Mouse (Mus musculus): ENCODE measurements at regions not wholly inside any gene's neighbourhood (a gene's known extent, or its start where the extent isn't known, plus 50 kb on each side); places are given as distances from the start of the nearest gene placed in this dataset.

DNA sequence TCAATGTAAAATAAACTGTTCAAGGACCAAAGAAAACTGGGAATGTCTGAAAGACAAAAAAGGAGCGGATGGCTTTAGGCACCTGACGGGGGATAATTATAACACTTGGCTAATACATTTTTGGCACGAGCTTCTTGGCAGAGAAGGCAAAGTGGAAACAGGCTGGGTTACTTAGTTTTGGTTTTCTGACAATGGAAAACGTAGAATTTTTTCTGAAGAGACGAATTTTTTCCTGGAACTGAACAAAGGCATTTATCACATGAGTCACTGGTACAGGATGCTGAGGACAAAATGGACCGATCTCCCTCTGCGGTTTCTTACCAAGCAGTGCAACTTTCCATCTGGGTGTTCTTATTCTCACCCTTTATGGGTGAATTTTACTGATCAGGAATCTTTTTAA, 143.2 kb upstream of the Slit3 start:
- in situ Hi-C loops (cut with MboI, MseI) = no loop called here

DNA sequence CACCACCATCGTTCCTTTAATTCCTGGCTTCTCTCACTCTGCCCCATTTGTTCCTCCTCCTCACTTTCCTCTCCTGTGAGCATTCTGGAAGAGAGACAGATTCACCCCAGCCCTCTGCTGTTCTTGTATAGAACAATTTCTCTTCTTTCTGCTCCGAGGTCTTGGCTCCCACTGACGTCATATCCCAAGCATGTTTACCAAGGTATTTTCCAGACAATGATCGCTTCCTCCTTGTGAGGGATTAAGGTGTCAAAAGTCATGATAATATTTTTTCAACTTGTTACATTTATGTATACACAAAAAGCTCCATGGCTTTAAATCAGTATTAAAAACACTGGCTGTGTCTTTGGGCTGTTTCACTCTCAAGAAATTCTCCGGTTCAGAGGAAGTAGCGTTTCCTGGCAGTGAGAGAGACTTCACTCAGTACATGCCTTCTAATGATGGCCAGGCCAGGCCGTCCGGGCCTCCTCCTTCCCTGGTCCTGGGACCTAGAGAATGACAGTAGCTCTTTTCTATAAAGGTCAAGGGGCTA, 142.4 kb upstream of the Spdl1 start:
- in situ Hi-C loops (cut with MboI, MseI) = no loop called here

DNA sequence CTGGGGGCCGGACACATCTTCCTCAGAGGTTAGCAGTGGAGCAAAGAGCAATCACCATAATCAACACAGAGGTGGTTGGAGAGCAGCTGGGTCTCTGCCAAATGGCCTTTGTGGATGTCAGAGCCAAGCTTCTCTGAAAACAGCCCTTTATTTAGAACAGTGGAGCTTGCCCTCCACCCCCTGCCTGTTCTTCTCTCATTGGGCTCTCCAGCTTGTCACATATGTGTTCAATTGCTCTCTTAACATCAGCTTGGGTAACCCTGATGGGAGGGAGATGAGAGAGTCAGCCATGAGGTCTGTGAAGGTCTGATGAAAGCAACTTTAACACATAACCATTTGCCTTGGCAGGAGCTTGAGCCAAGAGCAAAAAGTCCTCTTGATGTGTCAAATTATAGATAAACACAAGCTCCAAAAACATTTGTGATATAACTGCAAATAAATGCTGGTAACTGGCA, 140.1 kb upstream of the Spdl1 start:
- in situ Hi-C loops (cut with MboI, MseI) = no loop called here

DNA sequence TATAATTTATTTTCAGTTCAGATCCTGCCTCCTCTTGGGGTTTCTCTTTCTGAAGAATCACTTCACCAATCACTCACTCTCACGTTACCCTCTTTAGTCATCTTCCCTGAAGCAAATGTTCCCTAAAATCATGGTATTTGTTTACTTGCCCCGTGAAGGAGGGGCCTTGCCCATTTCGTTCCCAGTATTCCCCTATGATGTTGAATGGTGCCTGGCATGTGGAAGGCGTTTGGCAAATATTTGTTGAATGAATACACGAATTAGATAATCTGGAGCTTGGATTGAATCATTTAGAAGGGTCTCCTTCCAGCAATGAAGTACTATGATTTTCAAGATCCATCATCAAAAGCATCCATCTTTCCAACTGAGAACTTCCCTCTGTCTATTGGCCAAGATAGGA, 139.6 kb upstream of the Spdl1 start:
- in situ Hi-C loops (cut with MboI, MseI) = no loop called here

DNA sequence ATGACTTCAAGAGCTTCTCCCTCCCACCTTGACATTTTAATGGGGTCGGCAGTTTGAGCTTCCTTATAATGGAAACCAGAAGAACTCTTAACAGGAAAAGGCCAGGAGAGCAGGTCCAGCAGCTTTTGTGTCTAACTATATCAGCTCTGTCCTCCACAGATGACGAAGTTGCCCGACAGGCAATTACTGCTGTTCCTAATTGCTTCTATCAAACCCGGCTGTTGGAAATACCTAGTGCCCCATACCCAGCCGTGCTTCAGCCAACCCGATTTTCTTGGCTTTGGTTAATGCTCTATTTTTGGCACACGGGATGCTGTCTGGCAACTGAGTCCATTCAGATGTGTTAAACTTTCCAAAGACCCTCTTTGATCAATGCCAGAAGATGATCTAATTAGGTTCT, 125.8 kb upstream of the Spdl1 start:
- in situ Hi-C loops (cut with MboI, MseI) = no loop called here

DNA sequence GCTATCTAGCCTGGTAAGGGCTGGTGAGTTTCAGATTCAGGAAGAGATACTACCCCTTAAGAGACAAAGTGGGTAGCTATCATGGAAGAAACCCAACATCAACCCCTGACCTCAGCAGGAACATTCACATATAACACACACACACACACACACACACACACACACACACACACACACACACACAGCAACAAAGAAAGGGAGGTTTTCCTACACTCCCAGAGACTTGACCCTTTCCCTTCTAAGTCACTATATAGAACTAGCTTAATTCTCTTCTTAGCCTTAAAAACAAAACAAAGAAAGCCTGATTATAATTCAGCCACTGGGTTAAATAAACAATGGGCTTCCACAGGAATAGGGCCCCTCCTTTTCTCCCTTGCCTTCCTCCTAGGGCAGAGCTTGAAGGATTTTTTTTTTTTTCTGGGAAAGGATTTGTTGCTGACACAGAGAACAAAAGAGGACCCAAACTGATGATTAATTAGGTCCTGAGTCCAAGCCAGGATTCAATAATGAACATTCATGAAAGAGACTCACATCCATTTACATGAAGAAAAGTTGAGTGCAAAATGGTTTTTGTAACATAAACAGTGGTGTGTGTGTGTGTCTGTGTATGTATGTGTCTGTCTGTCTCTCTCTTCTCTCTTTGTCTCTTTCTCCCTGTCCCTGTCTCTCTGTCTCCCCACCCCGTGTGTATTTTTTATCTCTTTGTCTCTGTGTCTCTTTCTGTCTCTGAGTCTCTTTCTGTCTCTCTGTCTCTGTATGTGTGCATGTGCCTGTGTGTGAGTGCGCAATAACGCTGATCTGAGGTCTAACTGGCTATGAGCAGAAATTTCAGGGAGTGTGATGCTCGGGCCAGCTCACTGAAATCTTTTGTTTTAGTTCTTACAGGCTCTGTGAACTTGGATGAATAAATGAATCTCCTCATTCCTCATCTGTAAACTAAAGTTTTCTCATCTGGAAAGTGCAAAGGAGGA, 108.3 kb upstream of the Spdl1 start:
- in situ Hi-C loops (cut with MboI, MseI) = no loop called here

DNA sequence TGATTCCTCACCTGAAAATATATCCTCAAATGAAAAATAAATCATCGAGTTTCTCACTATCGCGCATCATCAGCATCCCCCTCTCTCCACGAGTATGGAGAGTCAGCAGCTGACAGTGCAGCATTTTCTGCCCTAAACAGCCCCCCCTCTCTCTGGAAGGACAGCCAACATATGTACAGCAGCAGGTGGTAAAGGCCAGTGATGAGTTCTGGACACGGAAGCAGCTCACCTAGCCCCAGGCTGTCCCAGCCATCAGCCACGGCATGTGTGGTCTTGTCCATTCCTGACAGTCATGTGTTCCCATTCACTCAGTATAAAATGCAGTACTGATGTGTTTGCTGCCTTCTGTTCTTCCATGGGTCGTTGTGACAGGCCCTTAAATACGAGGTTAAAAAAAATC, 106.7 kb upstream of the Spdl1 start:
- in situ Hi-C loops (cut with MboI, MseI) = no loop called here

DNA sequence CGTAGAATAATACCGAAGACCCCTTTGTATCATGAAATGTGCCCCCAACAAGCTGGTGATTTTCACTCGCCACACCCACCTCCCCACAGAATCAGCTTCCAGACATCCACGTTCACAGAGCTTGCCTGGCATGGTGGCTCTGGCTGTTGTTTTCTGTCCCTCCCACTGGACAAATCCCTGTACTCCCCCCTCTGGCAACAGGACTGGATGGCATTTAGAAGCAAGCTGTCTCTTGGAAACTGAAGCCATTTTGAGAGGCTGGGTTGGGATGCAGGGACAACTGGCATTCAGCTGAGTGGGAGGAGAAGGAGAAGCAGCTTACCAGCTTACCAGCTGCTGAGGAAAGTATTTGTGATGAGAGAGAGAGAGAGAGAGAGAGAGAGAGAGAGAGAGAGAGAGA, 105.6 kb upstream of the Spdl1 start:
- in situ Hi-C loops (cut with MboI, MseI) = loop anchor here (5.0 kb wide), 1 partner anchor 37 kb away; no protein-coding TSS in a partner anchor

DNA sequence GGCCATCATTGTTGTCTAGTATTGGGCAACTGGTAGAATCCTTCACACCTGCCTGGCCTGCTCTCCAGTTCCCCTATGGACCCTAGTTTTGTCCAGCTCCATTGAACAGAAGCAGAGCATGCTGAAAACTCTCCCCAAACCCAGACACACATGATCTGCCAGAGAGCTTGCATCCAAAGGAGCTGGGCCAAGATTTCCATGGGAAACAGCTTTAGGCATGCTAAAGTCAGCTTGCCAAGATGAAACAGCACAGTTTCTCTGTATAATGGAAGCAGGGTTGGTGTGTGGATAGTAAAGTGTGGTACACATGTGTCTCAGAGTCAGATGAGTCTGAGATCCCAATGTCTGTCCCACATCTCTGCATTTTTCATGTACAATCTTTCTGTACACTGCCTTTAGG, 98.8 kb upstream of the Spdl1 start:
- in situ Hi-C loops (cut with MboI, MseI) = no loop called here

DNA sequence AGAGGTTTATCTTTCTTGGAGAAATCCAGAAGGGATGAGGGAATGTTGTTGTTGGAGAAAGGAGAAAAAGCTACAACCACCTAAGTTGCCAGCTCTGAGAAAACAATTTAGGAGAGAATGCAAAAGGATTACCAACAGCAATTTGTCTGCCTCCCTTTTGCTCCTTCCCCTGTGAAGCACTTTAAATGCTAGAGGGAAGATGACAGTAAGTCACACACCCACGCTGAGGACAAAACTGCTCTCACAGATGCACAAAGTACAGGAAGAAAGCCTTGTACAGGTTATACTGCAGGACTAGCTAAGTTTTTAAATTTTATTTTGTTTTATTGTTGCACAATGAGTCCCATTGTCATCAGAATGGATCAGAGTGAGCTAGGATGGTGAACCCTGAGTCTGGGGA, 83.7 kb upstream of the Spdl1 start:
- in situ Hi-C loops (cut with MboI, MseI) = no loop called here

DNA sequence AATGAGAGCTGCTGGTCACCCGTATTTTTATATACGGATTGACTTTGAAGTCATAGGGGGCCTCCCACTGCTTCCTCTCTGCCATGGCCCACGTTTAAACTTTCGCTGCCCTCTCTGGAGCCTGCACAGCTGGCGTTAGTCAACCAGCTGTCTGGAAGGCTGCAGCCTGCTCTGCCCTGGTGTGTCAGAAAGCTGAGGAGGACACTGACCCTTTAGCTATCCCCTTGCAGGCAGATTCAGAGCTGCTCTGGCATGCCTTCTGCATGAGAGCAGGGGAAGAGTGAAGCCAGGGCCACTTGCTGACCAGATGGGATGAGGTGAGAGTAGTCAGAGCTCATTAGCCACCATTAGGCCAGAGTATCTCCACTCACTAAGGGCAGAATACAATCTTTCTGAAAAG, 76.4 kb upstream of the Spdl1 start:
- in situ Hi-C loops (cut with MboI, MseI) = no loop called here

DNA sequence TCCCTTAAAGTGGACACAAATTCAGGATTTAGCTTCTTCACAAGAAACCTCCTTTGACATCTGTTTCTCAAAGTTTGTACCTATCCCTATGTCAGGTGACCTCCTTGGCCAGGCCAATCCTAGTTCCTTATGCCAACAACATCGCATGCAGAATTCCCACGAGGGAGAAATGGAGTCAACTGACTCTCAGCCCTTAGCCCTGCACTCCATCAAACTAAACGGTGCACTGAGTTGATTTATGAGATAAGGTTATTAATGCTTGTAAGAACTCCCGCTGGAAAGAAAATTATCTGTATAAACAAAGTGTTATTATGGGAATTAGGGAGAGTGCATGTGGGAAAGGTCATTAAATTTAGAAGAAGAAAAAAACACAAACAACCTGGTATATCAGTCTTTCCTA, 70.8 kb upstream of the Spdl1 start:
- in situ Hi-C loops (cut with MboI, MseI) = loop anchor here (5.0 kb wide), 1 partner anchor 33 kb away; no protein-coding TSS in a partner anchor

DNA sequence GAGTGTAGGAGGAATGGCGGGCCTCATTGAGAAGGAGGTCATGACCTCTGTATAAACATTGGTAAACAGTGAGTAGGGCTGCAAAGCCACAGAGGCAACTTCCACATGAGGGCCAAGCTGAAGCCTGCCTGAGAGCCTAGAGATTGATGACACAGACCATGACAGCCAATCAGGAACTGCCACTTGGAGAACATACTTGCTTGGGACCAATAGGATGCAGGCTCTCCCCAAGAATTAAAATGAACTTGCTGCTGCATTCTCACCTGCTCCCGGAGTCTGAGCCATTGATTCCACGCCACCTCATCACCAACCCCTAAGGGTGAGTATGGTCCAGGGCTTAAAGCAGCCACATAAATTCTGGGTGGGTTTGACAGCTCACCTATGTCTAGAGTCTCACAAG, 66.0 kb upstream of the Spdl1 start:
- in situ Hi-C loops (cut with MboI, MseI) = no loop called here

DNA sequence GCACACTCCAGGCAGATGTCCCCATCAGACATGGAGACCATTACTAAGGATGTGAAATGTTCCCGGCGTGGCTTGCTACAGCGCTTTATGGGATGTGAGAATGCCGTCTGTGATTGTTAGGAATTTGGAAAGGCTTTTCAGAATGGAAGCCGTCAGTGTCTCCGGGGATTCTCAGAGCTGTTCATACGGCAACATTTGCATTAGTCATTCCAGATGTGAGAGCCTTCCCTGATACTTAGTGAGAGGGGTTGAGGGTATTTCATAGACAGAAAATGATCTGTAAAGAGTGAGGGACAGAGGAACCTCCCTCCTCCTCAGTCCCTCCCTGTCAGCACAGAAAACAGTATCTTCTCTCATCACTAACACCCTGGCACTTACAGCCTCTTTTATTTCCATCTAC, 62.2 kb upstream of the Spdl1 start:
- in situ Hi-C loops (cut with MboI, MseI) = no loop called here

DNA sequence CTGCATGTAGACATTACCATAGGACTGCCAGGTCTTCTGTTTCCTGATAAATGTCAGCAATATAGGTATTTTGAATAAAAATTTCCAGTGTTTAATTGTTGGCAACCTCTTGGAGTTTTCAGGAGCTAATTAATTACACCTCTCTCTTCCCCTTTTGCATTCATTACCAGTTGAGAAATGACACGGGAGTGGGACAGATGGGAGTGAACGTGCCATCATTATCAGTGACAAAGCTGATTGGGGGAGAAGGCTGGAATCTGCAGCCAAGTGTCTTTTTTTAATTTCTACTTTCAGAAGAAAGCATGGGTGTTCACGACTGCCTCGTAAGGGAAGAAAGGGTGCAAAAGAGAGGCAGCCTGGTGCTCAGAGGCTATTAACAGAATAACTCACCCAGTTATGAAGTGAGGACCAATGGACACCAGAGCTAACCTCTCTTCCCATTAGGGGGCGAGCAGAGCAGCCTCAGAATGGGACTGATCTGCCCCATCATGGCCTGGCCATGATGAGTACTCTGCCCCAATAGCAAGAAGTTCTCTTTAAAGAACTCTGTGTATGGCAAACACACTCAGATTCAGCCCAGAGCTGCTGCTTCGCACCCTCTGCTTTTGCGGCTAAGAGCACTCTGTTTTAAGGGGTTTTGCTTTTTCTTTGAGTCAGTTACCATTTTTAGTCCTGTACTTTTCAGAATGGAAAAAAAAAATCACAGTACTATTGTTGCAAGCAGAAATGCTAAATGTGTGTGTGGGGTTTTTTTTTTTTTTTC, 55.1 kb upstream of the Spdl1 start:
- in situ Hi-C loops (cut with MboI, MseI) = no loop called here

DNA sequence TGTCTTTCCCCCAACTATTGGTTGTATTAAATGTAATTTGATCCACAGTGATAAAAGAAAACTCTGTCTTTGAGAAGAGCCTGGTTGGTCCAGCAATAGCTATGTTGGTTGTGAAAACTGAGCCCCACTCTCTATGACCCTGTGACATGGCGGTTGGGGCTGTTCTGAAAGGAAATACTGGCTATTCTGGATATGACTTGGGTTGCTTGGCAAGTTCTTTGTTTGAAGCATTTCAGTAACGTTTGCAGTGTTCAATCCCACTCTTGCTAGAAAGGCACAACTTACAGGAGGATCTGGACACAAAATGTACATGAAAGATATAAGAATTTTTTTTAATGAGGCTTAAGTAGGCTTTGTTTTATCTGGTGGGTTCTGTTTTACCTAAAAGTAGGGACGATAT, 54.1 kb upstream of the Spdl1 start:
- in situ Hi-C loops (cut with MboI, MseI) = no loop called here

Measured in regulatory T cell (primary cell).